ENCODE assay signal across 26 mouse cellular contexts in genomic region chr5:115074749-115075148, GRCm38 (mm10). TPM values are rescaled to one million over a fixed set of nuclear protein-coding genes. Genes with fewer than 3 reads are reported as not detected.
DNase-seq lines count a peak whose midpoint lies in the region; ATAC-seq and TF ChIP-seq lines count a peak whose summit lies in the region.
"Had no signal": no experiment of that assay in that cellular context is flagged by ENCODE, and none has a peak within 500 bp of the region (broad histone marks: within the 10 kb centered on the region; RNA-seq: fewer than 3 reads in every experiment).

No protein-coding gene starts in this region.

- H3K4me3 ChIP-seq in G1E (ENCODE audit: low read depth, low read length) = peak overlapping the region; percentile 4; the same call in 1 of the 2 replicates
- H3K4me3 ChIP-seq in intestine, embryonic 16.5 days (ENCODE audit: low read length) = no peak overlapping the region
- no peak overlapping the region for H3K4me3 ChIP-seq in liver, embryonic 12.5 days
- no peak overlapping the region for H3K4me3 ChIP-seq in liver, embryonic 16.5 days (ENCODE audit: low read depth, low read length)
- H3K4me3 ChIP-seq in kidney, embryonic 15.5 days (replicated peaks) = no peak overlapping the region
- H3K4me3 ChIP-seq: embryonic facial prominence, embryonic 15.5 days; erythroblast, embryonic 14.5 days; forebrain, embryonic 10.5 days; gastrocnemius, adult 2 months; heart, embryonic 12.5 days; hindbrain, embryonic 10.5 days had no signal

- peak overlapping the region; percentile 60; the same call in 1 of the 2 replicates for H3K27ac ChIP-seq in intestine, embryonic 16.5 days (ENCODE audit: low read length)
- peak overlapping the region; percentile 96 for H3K27ac ChIP-seq in liver, embryonic 12.5 days
- H3K27ac ChIP-seq in liver, embryonic 16.5 days (ENCODE audit: low read length) = peak overlapping the region; percentile 68
- no peak overlapping the region for H3K27ac ChIP-seq in kidney, embryonic 15.5 days
- H3K27ac ChIP-seq: embryonic facial prominence, embryonic 15.5 days; forebrain, embryonic 10.5 days; gastrocnemius, adult 2 months; hindbrain, embryonic 10.5 days had no signal

- H3K4me2 ChIP-seq in intestine, embryonic 16.5 days (ENCODE audit: low read depth, low read length) = no peak overlapping the region
- peak overlapping the region; percentile 21; the same call in 1 of the 2 replicates for H3K4me2 ChIP-seq in liver, embryonic 12.5 days
- H3K4me2 ChIP-seq in liver, embryonic 16.5 days (ENCODE audit: low read depth, low read length) = peak overlapping the region; percentile 13; the same call in 1 of the 2 replicates
- no peak overlapping the region for H3K4me2 ChIP-seq in kidney, embryonic 15.5 days
- H3K4me2 ChIP-seq: embryonic facial prominence, embryonic 15.5 days; heart, embryonic 12.5 days had no signal

- H3K4me1 ChIP-seq in G1E (ENCODE audit: insufficient read depth, low read depth, low read length) = peaks cover 70% of the 10 kb centered on the region
- peaks cover 31% of the 10 kb centered on the region for H3K4me1 ChIP-seq in intestine, embryonic 16.5 days (ENCODE audit: control insufficient read depth, insufficient read depth, low read length)
- peaks cover 87% of the 10 kb centered on the region for H3K4me1 ChIP-seq in liver, embryonic 12.5 days
- H3K4me1 ChIP-seq in liver, embryonic 16.5 days (ENCODE audit: control insufficient read depth, low read depth, low read length) = peaks cover 80% of the 10 kb centered on the region
- H3K4me1 ChIP-seq in kidney, embryonic 15.5 days = peaks cover 46% of the 10 kb centered on the region
- H3K4me1 ChIP-seq: forebrain, embryonic 10.5 days; hindbrain, embryonic 10.5 days had no signal

- H3K36me3 ChIP-seq in G1E (replicated peaks) = peaks cover 55% of the 10 kb centered on the region
- 0 out of 2 replicates have a peak, but pooled peaks cover 6% of the 10 kb centered on the region for H3K36me3 ChIP-seq in intestine, embryonic 16.5 days (ENCODE audit: control insufficient read depth, insufficient read depth, low read length)
- H3K36me3 ChIP-seq in liver, embryonic 12.5 days = peaks cover 33% of the 10 kb centered on the region
- peaks cover 25% of the 10 kb centered on the region for H3K36me3 ChIP-seq in liver, embryonic 16.5 days (ENCODE audit: control insufficient read depth, insufficient read depth)
- H3K36me3 ChIP-seq in kidney, embryonic 15.5 days = peaks cover 33% of the 10 kb centered on the region; the same call in 1 of the 2 replicates

- TF ChIP-seq CTCF in G1E (IDR thresholded peaks at IDR 0.05; ENCODE audit: low read depth, low read length) = no peak

- 57% methylated on average over 4 of the region's 4 CpGs for WGBS in intestine, embryonic 16.5 days
- 44% methylated on average over 4 of the region's 4 CpGs for WGBS in liver, embryonic 12.5 days (ENCODE audit: insufficient replicate concordance)
- 37% methylated on average over 4 of the region's 4 CpGs for WGBS in liver, embryonic 16.5 days (ENCODE audit: insufficient replicate concordance)
- 58% methylated on average over 4 of the region's 4 CpGs for WGBS in kidney, embryonic 15.5 days

- H3K9me3 ChIP-seq in G1E (replicated peaks) = no peaks in the 10 kb centered on the region
- H3K9me3 ChIP-seq in intestine, embryonic 16.5 days (ENCODE audit: control insufficient read depth, low read length) = no peaks in the 10 kb centered on the region
- no peaks in the 10 kb centered on the region for H3K9me3 ChIP-seq in liver, embryonic 12.5 days (replicated peaks)
- no peaks in the 10 kb centered on the region for H3K9me3 ChIP-seq in liver, embryonic 16.5 days (replicated peaks; ENCODE audit: control insufficient read depth, low read length)
- no peaks in the 10 kb centered on the region for H3K9me3 ChIP-seq in kidney, embryonic 15.5 days (replicated peaks)
- H3K9me3 ChIP-seq: embryonic facial prominence, embryonic 15.5 days; forebrain, embryonic 10.5 days; heart, embryonic 12.5 days; hindbrain, embryonic 10.5 days had no signal

- ATAC-seq in G1E (ENCODE audit: extremely low read depth, insufficient number of reproducible peaks, low FRiP score, poor library complexity, severe bottlenecking) = no peak
- peak; percentile 83 for ATAC-seq in intestine, embryonic 16.5 days
- no peak for ATAC-seq in liver, embryonic 12.5 days
- no peak for ATAC-seq in liver, embryonic 16.5 days (ENCODE audit: low read depth)
- no peak for ATAC-seq in kidney, embryonic 15.5 days (replicated peaks; ENCODE audit: low FRiP score)
- ATAC-seq: activated CD4-positive, CD25-positive, alpha-beta regulatory T cell, adult 4 months; CD4-positive, CD25-positive, alpha-beta regulatory T cell, adult 4 months; forebrain, embryonic 14.5 days; Patski had no signal

- no peak overlapping the region for H3K9ac ChIP-seq in intestine, embryonic 16.5 days (ENCODE audit: low read depth, low read length)
- peak overlapping the region; percentile 68; the same call in 1 of the 2 replicates for H3K9ac ChIP-seq in liver, embryonic 12.5 days
- H3K9ac ChIP-seq in liver, embryonic 16.5 days (ENCODE audit: low read depth, low read length) = 0 out of 2 replicates have a peak overlapping the region, but pooled peaks have one; percentile 9
- H3K9ac ChIP-seq in kidney, embryonic 15.5 days = no peak overlapping the region
- H3K9ac ChIP-seq: embryonic facial prominence, embryonic 15.5 days; heart, embryonic 12.5 days had no signal

- no peaks in the 10 kb centered on the region for H3K27me3 ChIP-seq in G1E (ENCODE audit: insufficient read depth, low read length)
- no peaks in the 10 kb centered on the region for H3K27me3 ChIP-seq in intestine, embryonic 16.5 days (replicated peaks; ENCODE audit: control insufficient read depth, insufficient read depth, low read length)
- no peaks in the 10 kb centered on the region for H3K27me3 ChIP-seq in liver, embryonic 12.5 days (replicated peaks)
- no peaks in the 10 kb centered on the region for H3K27me3 ChIP-seq in liver, embryonic 16.5 days (ENCODE audit: control insufficient read depth, insufficient read depth, low read depth, low read length)
- H3K27me3 ChIP-seq in kidney, embryonic 15.5 days = no peaks in the 10 kb centered on the region
- H3K27me3 ChIP-seq: embryonic facial prominence, embryonic 15.5 days; heart, embryonic 12.5 days; Patski had no signal

- DNase-seq in G1E (ENCODE audit: low spot score) = no peak
- DNase-seq in layer of hippocampus, adult 8-10 months (ENCODE audit: low spot score in 2 of 2) = no peak
- DNase-seq in adrenal gland, adult 2 months = no peak
- DNase-seq in right cerebral cortex, adult 2 months (ENCODE audit: low spot score in 2 of 2) = no peak
- DNase-seq: adrenal gland, postnatal 25 days; B cell, adult 2 months; cerebellum, adult 2 months; cerebellum, postnatal 10 days; gastrocnemius, adult 2 months; gastrocnemius, postnatal 25 days had no signal

RNA-seq across cellular contexts. Expression of gene Gm10401, which starts 23.3 kb away (rescaled TPM):
- not detected in 2 replicates for total RNA-seq in G1E (2014; fragmentation: Nextera tagmentation)
- 0.46 and 0.49 TPM in 2 replicates for total RNA-seq in G1E (2017)
- polyA plus RNA-seq in G1E (2012) = not detected in 2 replicates
- polyA plus RNA-seq in intestine, embryonic 16.5 days (2015; fragmentation: Nextera tagmentation; extraction: Ambion mirVana) = 17.6 and 22.0 TPM in 2 replicates
- 12.2 and 15.1 TPM in 2 replicates for polyA plus RNA-seq in liver, embryonic 12.5 days (2016; fragmentation: Nextera tagmentation; extraction: Ambion mirVana)
- polyA plus RNA-seq in liver, embryonic 16.5 days (2015; fragmentation: Nextera tagmentation; extraction: Ambion mirVana) = 8.1 and 8.5 TPM in 2 replicates
- not detected for total RNA-seq in layer of hippocampus, adult 8-10 months (2022)
- polyA plus RNA-seq in kidney, embryonic 15.5 days (2015; fragmentation: Nextera tagmentation; extraction: Ambion mirVana) = 33.0 and 34.2 TPM in 2 replicates
- not detected for total RNA-seq in adrenal gland, adult 2 months (2021)
- polyA plus RNA-seq in adrenal gland, adult 2 months (2012; rRNA removed) = not detected in 2 replicates
- total RNA-seq: adrenal gland, adult 18-20 months; adrenal gland, postnatal 25 days; gastrocnemius, adult 2 months; gastrocnemius, postnatal 25 days; heart, adult 8-10 months; heart, postnatal 25 days had no signal
- polyA plus RNA-seq: cerebellum, adult 2 months; erythroblast, embryonic 14.5 days; Patski had no signal

RNA-seq across cellular contexts. Expression of gene Acads, which starts 44.4 kb away (rescaled TPM):
- total RNA-seq in G1E (2014; fragmentation: Nextera tagmentation) = 23.4 and 28.1 TPM in 2 replicates
- total RNA-seq in G1E (2017) = 23.0 and 26.3 TPM in 2 replicates
- polyA plus RNA-seq in G1E (2012) = 62.6 and 63.4 TPM in 2 replicates
- 150 and 162 TPM in 2 replicates for polyA plus RNA-seq in intestine, embryonic 16.5 days (2015; fragmentation: Nextera tagmentation; extraction: Ambion mirVana)
- polyA plus RNA-seq in liver, embryonic 12.5 days (2016; fragmentation: Nextera tagmentation; extraction: Ambion mirVana) = 43.9 and 51.1 TPM in 2 replicates
- polyA plus RNA-seq in liver, embryonic 16.5 days (2015; fragmentation: Nextera tagmentation; extraction: Ambion mirVana) = 48.8 and 54.2 TPM in 2 replicates
- 10 to 100 TPM in 1 of 4 experiments, 1 to 10 TPM in 3; 8.1 to 11.7 (median 9.2) TPM for total RNA-seq in layer of hippocampus, adult 8-10 months (2022)
- 85.1 and 94.7 TPM in 2 replicates for polyA plus RNA-seq in kidney, embryonic 15.5 days (2015; fragmentation: Nextera tagmentation; extraction: Ambion mirVana)
- 100 to 1,000 TPM; 181 to 208 TPM for total RNA-seq in adrenal gland, adult 2 months (2021)
- 279 and 310 TPM in 2 replicates for polyA plus RNA-seq in adrenal gland, adult 2 months (2012; rRNA removed)

Comparison
In these comparisons a context has a peak if more than half of its experiments do, and no peak if none do; other contexts are left out.
1. H3K4me2 ChIP-seq: peak in liver, embryonic 12.5 days (single experiment) and liver, embryonic 16.5 days (single experiment); none in intestine, embryonic 16.5 days (single experiment) and kidney, embryonic 15.5 days (single experiment).
2. H3K9ac ChIP-seq: peak in liver, embryonic 12.5 days (single experiment) and liver, embryonic 16.5 days (single experiment); none in intestine, embryonic 16.5 days (single experiment) and kidney, embryonic 15.5 days (single experiment).